Mouse (Mus musculus) kidney, embryonic 14.5 days (tissue): ENCODE results near the gene Gm10645. TPM values are rescaled to one million over a fixed set of nuclear protein-coding genes. Genes with fewer than 3 reads are reported as not detected.
A peak's percentile ranks its signal among the peaks of the same experiment; 100 is the strongest.

ENCODE experiments used
- ATAC-seq: fragments of 200-750 bp; cut with Nextera tagmentation; 2 replicates; pipeline ENCODE4 v1.8.0; 2017; ENCODE audit warnings: moderate number of reproducible peaks, mild to moderate bottlenecking, moderate TSS enrichment, moderate library complexity; ENCODE audit not compliant: low FRiP score, low TSS enrichment
- H3K27ac ChIP-seq: fragments of 300-500 bp; sonication (generic); 2 replicates; pipeline ENCODE4 v1.5.1; 2014; ENCODE audit warnings: low read depth, mild to moderate bottlenecking, low read length, moderate library complexity, mixed read lengths
- H3K27me3 ChIP-seq: fragments of 300-500 bp; sonication (generic); 2 replicates; pipeline ENCODE4 v1.6.1; 2014; ENCODE audit warnings: mild to moderate bottlenecking, low read length; ENCODE audit not compliant: control insufficient read depth, insufficient read depth
- H3K36me3 ChIP-seq: fragments of 300-500 bp; sonication (generic); 2 replicates; pipeline ENCODE4 v1.6.1; 2014; ENCODE audit warnings: low read length, mixed read lengths; ENCODE audit not compliant: control insufficient read depth, insufficient read depth
- H3K4me1 ChIP-seq: fragments of 300-500 bp; sonication (generic); 2 replicates; pipeline ENCODE4 v1.6.1; 2014; ENCODE audit warnings: low read length, mixed read lengths; ENCODE audit not compliant: control insufficient read depth, insufficient read depth
- H3K4me2 ChIP-seq: fragments of 300-500 bp; sonication (generic); replicated peaks from 2 replicates; pipeline ENCODE4 v1.6.1; 2014; ENCODE audit warnings: low read depth, mild to moderate bottlenecking, low read length
- H3K4me3 ChIP-seq: fragments of 300-500 bp; sonication (generic); 2 replicates; pipeline ENCODE4 v1.5.1; 2014; ENCODE audit warnings: mild to moderate bottlenecking, low read length
- H3K9ac ChIP-seq: fragments of 300-500 bp; sonication (generic); 2 replicates; pipeline ENCODE4 v1.6.1; 2014; ENCODE audit warnings: low read depth, mild to moderate bottlenecking, low read length, moderate library complexity
- H3K9me3 ChIP-seq: fragments of 300-500 bp; sonication (generic); 2 replicates; pipeline ENCODE4 v1.6.1; 2016; ENCODE audit warnings: low read length; ENCODE audit not compliant: control insufficient read depth
- WGBS: fragments of 180-500 bp; shearing (Covaris S2); extraction: QIAGEN DNeasy Blood & Tissue Kit; methylation state at CpG from one replicate; pipeline ENCODE4 v1.1.7; 2014; 5-methylcytosine and 5-hydroxymethylcytosine counted together
- polyA plus RNA-seq: library from polyadenylated mRNA; unstranded; fragments of >200 nt; fragmentation: Nextera tagmentation; extraction: Ambion mirVana; gene quantifications from 2 replicates; pipeline ENCODE4 v1.2.1, GENCODE M21; 2014

Gene Gm10645
- polyA plus RNA-seq, 1 experiment from 2014 or later: 3.0 TPM

GRCm38 (mm10) chr8:83196088-83196487 is 30.1 kb upstream of the Gm10645 start:
- Histone ChIP-seq H3K4me1 (peaks cover 3% of the 10 kb centered on the region; the same call in 1 of the 2 replicates), H3K4me3 (no peak overlapping the region), H3K9ac (no peak overlapping the region), H3K27ac (no peak overlapping the region), H3K27me3 (no peaks in the 10 kb centered on the region), H3K36me3 (no peaks in the 10 kb centered on the region), H3K4me2 (no peak overlapping the region), H3K9me3 (no peaks in the 10 kb centered on the region)
- WGBS: 78% methylated on average over 6 of the region's 6 CpGs
- no peak for ATAC-seq

DNA sequence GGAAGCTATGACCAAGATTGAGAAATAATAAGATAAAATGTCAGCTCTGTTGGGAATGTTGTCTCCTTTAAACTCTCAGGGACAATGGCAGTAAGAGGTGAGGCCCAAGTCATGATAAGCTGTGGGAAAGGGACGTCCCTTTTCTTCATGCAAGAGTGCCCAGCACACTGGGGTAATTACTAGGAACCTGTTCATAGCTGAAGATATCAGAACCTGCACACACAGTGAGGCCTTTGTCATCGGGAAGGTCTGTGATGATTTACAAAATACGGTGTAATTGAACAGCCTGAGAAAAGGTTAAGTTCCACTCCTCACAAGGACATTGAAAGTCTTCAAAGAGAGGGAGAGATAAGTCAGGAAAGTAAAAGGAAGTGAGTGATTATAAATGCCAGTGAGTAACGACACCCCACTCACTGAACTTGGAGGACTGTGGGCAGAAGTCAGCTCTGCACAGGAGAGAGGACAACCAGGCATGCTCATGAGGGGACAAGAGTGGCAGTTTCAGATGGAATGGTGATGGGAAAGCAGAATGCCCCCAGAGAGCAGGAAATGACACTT is 23.6 kb upstream of the Gm10645 start:
- no peak overlapping the region for H3K27ac ChIP-seq
- no peaks in the 10 kb centered on the region for H3K36me3 ChIP-seq
- H3K4me1 ChIP-seq: no peaks in the 10 kb centered on the region
- H3K4me3 ChIP-seq: no peak overlapping the region
- H3K9me3 ChIP-seq: no peaks in the 10 kb centered on the region
- no peak overlapping the region for H3K9ac ChIP-seq
- no peak overlapping the region for H3K4me2 ChIP-seq
- ATAC-seq: no peak
- 58% methylated on average over 4 of the region's 4 CpGs for WGBS
- H3K27me3 ChIP-seq: no peaks in the 10 kb centered on the region

DNA sequence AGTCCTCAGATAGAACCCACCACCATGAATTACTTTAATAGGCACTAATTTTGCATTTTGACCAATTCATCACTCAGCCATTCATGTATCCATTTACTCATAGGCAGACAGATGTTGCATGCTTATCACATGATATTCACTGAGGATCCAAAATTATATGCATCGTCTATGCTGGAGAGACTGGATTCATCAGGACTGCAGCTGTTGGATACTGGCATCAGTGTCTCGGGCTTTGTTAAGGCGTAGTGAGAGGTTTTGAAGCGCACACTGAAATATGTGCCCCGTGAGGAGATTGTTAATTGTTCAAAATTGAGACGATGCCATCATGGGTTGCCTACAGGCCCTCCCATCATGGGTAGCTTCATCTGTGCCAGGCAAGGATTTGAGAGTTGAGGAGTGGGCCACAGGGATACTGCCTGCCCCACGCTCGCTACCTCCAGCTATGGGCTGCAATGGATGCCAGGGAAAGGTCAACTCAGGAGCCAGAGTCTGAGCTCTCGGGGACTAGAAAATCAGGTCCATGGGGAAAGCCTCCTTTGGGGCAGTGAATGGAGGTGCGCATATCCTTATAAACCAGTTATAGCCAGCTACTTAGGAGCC is 21.5 kb upstream of the Gm10645 start:
- no peak overlapping the region for H3K27ac ChIP-seq
- H3K27me3 ChIP-seq: no peaks in the 10 kb centered on the region
- no peak overlapping the region for H3K4me3 ChIP-seq
- H3K36me3 ChIP-seq: no peaks in the 10 kb centered on the region
- no peak overlapping the region for H3K9ac ChIP-seq
- no peak for ATAC-seq
- H3K4me1 ChIP-seq: 0 out of 2 replicates have a peak, but pooled peaks cover 4% of the 10 kb centered on the region
- 88% methylated on average over 10 of the region's 10 CpGs for whole genome bisulfite sequencing
- H3K4me2 ChIP-seq: no peak overlapping the region
- no peaks in the 10 kb centered on the region for H3K9me3 ChIP-seq

DNA sequence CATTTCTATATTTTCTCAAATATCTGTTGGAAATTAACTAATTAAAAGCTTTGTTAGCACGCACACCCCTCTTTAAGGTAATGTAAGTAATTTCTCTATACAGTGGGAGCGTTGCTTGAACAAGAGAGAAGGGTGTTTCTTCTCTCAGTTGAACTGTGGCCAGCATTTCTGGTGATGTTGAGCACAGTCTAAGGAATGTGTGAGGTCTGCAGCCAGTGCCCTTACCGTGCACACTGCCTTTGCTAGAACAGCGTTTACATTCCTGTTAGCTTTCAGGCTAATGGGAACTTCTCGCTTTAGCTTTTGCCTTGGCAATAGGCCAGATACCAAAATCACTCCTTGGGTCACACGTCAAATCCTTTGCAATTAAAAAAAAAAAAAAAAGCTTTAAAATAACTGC is 20.4 kb upstream of the Gm10645 start:
- H3K4me3 ChIP-seq: no peak overlapping the region

GRCm38 (mm10) chr8:83182784-83183183 is 16.8 kb upstream of the Gm10645 start:
- ATAC-seq: no peak
- H3K36me3 ChIP-seq: no peaks in the 10 kb centered on the region
- WGBS: 75% methylated on average over 5 of the region's 5 CpGs
- no peak overlapping the region for H3K27ac ChIP-seq
- no peak overlapping the region for H3K4me2 ChIP-seq
- H3K27me3 ChIP-seq: no peaks in the 10 kb centered on the region
- peaks cover 11% of the 10 kb centered on the region for H3K4me1 ChIP-seq
- H3K4me3 ChIP-seq: no peak overlapping the region
- H3K9ac ChIP-seq: no peak overlapping the region
- H3K9me3 ChIP-seq: no peaks in the 10 kb centered on the region

More for the DNA sequence above, 20.4 kb upstream of the Gm10645 start:
- H3K27ac ChIP-seq: no peak overlapping the region
- no peak overlapping the region for H3K9ac ChIP-seq
- H3K9me3 ChIP-seq: no peaks in the 10 kb centered on the region
- no peak for ATAC-seq
- 64% methylated on average over 6 of the region's 6 CpGs for WGBS
- H3K4me1 ChIP-seq: 0 out of 2 replicates have a peak, but pooled peaks cover 4% of the 10 kb centered on the region
- H3K4me2 ChIP-seq: no peak overlapping the region
- H3K36me3 ChIP-seq: no peaks in the 10 kb centered on the region
- no peaks in the 10 kb centered on the region for H3K27me3 ChIP-seq

DNA sequence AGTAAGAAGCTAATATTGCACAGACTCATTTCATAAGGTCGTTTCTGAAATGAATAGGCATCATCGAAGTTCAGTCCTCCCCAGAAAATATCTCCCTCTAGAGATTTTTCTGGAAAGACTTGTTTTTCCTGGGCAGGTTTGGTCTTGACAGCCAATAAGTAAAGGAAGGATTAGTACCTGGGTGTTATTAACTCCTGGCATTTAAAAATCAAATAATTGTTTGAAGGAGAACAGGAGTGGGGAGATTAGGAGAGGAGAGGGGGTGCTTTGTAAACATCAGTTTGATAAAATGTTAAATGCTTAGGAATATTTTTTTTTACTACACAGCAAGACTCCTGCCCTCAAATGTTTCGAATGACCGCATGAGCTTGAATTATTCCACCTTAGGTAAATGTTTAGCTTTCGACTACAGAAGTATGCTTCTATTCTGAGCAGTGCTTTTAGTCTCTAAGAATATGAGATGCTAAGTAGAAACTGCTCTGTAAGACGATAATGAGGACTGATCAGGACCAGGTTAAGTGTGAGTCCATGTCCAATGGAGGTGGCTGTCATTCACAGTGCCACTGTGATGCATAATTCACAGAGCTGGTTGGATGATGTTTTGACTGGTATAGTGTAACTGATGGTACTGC is 16.0 kb upstream of the Gm10645 start:
- no peak overlapping the region for H3K27ac ChIP-seq
- no peaks in the 10 kb centered on the region for H3K36me3 ChIP-seq
- no peak overlapping the region for H3K4me3 ChIP-seq
- ATAC-seq: no peak
- no peaks in the 10 kb centered on the region for H3K27me3 ChIP-seq
- WGBS: 72% methylated on average over 6 of the region's 6 CpGs
- H3K9ac ChIP-seq: no peak overlapping the region
- no peaks in the 10 kb centered on the region for H3K9me3 ChIP-seq
- peaks cover 17% of the 10 kb centered on the region for H3K4me1 ChIP-seq
- no peak overlapping the region for H3K4me2 ChIP-seq

DNA sequence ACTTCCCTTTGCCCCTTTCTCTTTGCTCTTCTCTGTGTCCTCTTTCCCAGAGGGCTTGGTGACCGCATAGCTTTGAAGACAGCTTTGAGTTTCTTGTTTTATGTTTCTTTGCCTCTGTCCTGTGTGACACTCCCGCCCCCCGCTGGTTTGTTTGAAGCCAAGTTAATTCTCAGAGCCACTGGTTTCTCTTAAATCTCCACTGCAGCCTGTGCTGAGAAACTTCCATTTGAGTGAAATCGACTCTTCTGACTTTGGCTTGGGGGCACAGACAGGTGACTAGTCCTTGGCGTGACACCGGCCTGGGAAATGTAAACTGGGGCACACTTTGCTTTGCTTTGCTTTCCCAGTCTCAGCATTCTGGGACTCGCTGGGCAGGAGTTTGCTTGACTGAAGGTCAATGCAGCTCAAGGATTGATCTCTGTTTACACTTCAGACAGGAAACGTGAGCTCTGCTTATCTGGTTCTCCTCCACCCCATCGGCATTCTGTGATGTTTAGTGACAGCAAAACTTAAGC is 12.3 kb upstream of the Gm10645 start:
- H3K36me3 ChIP-seq: no peaks in the 10 kb centered on the region
- no peaks in the 10 kb centered on the region for H3K9me3 ChIP-seq
- WGBS: 6% methylated on average over 9 of the region's 9 CpGs
- peaks cover 15% of the 10 kb centered on the region for H3K4me1 ChIP-seq
- H3K27me3 ChIP-seq: no peaks in the 10 kb centered on the region
- no peak overlapping the region for H3K4me2 ChIP-seq
- no peak overlapping the region for H3K9ac ChIP-seq
- peak; percentile 65; the same call in 1 of the 2 replicates for ATAC-seq
- H3K4me3 ChIP-seq: no peak overlapping the region
- no peak overlapping the region for H3K27ac ChIP-seq

GRCm38 (mm10) chr8:83177317-83178195 is 11.6 kb upstream of the Gm10645 start:
- Histone ChIP-seq H3K36me3 (no peaks in the 10 kb centered on the region), H3K4me1 (peaks cover 13% of the 10 kb centered on the region), H3K4me2 (no peak overlapping the region), H3K27me3 (no peaks in the 10 kb centered on the region), H3K9ac (no peak overlapping the region), H3K27ac (no peak overlapping the region), H3K9me3 (no peaks in the 10 kb centered on the region), H3K4me3 (no peak overlapping the region)
- WGBS: 18% methylated on average over 11 of the region's 11 CpGs
- ATAC-seq: 0 out of 2 replicates have a peak, but pooled peaks have one; percentile 14
